Comparison of ENCODE assay signal across 17 mouse cellular contexts in the genomic region with DNA sequence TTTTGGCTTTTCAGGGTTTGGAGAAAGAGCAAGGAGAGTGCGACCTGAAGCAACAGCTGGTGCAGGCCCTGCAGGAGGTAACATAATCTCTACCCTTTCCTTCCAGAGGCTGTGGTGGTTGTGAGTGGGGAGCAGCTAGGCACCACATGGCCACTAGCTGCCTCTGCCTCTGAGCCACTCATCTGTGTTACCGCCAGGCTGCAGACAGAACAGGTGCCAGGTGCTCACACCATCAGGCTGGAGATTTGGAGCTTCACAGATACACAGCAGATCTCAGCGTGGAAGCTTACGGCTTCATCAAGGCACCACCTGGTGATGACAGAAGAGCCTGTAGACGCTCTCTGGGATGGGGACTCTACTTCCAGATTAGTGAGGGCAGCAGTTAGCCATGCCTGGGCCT. TPM values are rescaled to one million over a fixed set of nuclear protein-coding genes. Genes with fewer than 3 reads are reported as not detected.
A peak's percentile ranks its signal among the peaks of the same experiment; 100 is the strongest.
DNase-seq lines count a peak whose midpoint lies in the region; ATAC-seq and TF ChIP-seq lines count a peak whose summit lies in the region.
"Had no signal": no experiment of that assay in that cellular context is flagged by ENCODE, and none has a peak within 500 bp of the region (broad histone marks: within the 10 kb centered on the region; RNA-seq: fewer than 3 reads in every experiment).

No protein-coding gene starts in this region.

- H3K9me3 ChIP-seq in limb, embryonic 14.5 days (ENCODE audit: control insufficient read depth, low read length) = no peaks in the 10 kb centered on the region
- H3K9me3 ChIP-seq in kidney, embryonic 16.5 days (ENCODE audit: low read length) = no peaks in the 10 kb centered on the region
- H3K9me3 ChIP-seq: heart, embryonic 13.5 days; neural tube, embryonic 12.5 days had no signal

- peak; percentile 36 for DNase-seq in cerebellum, adult 11 months
- DNase-seq in layer of hippocampus, adult 11-12 months (ENCODE audit: low spot score) = peak; percentile 22
- DNase-seq in layer of hippocampus, postnatal 10 days (ENCODE audit: low spot score in 2 of 2) = no peak
- DNase-seq in brain, adult 2 months (ENCODE audit: low read depth, low spot score) = peak; percentile 87
- DNase-seq in limb, embryonic 14.5 days (ENCODE audit: low spot score) = no peak
- DNase-seq in retina, embryonic 14.5 days (ENCODE audit: low spot score) = no peak
- DNase-seq: adrenal gland, postnatal 14 days; forebrain, postnatal 0 days; heart, postnatal 4 days; kidney, adult 11 months; kidney, postnatal 25 days; layer of hippocampus, postnatal 36 days; thymus, adult 18-20 months had no signal

- no peaks in the 10 kb centered on the region for H3K27me3 ChIP-seq in limb, embryonic 14.5 days (ENCODE audit: control insufficient read depth, insufficient read depth, low read length)
- no peaks in the 10 kb centered on the region for H3K27me3 ChIP-seq in kidney, embryonic 16.5 days (ENCODE audit: insufficient read depth, low read length)
- H3K27me3 ChIP-seq: heart, embryonic 13.5 days; neural tube, embryonic 12.5 days had no signal

- H3K4me3 ChIP-seq in limb, embryonic 14.5 days (replicated peaks; ENCODE audit: low read length) = no peak overlapping the region
- no peak overlapping the region for H3K4me3 ChIP-seq in kidney, embryonic 16.5 days (ENCODE audit: low read length)
- H3K4me3 ChIP-seq: heart, embryonic 13.5 days; neural tube, embryonic 12.5 days had no signal

- H3K27ac ChIP-seq in limb, embryonic 14.5 days (replicated peaks; ENCODE audit: low read depth, low read length) = no peak overlapping the region
- no peak overlapping the region for H3K27ac ChIP-seq in kidney, embryonic 16.5 days (ENCODE audit: low read length)
- H3K27ac ChIP-seq: heart, embryonic 13.5 days; neural tube, embryonic 12.5 days had no signal

- no peak overlapping the region for H3K4me2 ChIP-seq in limb, embryonic 14.5 days (replicated peaks; ENCODE audit: low read depth, low read length, severe bottlenecking)
- H3K4me2 ChIP-seq in kidney, embryonic 16.5 days (replicated peaks; ENCODE audit: low read depth, low read length) = no peak overlapping the region
- H3K4me2 ChIP-seq: heart, embryonic 13.5 days; neural tube, embryonic 12.5 days had no signal

- H3K4me1 ChIP-seq in limb, embryonic 14.5 days (ENCODE audit: control insufficient read depth, insufficient read depth, low read length) = no peaks in the 10 kb centered on the region
- H3K4me1 ChIP-seq in kidney, embryonic 16.5 days (ENCODE audit: insufficient read depth, low read length) = no peaks in the 10 kb centered on the region
- H3K4me1 ChIP-seq: heart, embryonic 13.5 days; neural tube, embryonic 12.5 days had no signal

- peaks cover 88% of the 10 kb centered on the region for H3K36me3 ChIP-seq in limb, embryonic 14.5 days (ENCODE audit: control insufficient read depth, insufficient read depth, low read length)
- peaks cover 76% of the 10 kb centered on the region for H3K36me3 ChIP-seq in kidney, embryonic 16.5 days (ENCODE audit: insufficient read depth, low read length)

- no peak for TF ChIP-seq POLR2A in limb, embryonic 14.5 days (IDR thresholded peaks at IDR 0.05; ENCODE audit: borderline replicate concordance, extremely low read depth, insufficient read depth, insufficient read length)

- ATAC-seq in cerebellum, adult (ENCODE audit: insufficient number of reproducible peaks, low FRiP score, low TSS enrichment) = no peak
- peak; percentile 30; the same call in 1 of the 2 replicates for ATAC-seq in limb, embryonic 14.5 days (ENCODE audit: low FRiP score, low read depth)
- ATAC-seq in kidney, embryonic 16.5 days (ENCODE audit: low FRiP score, low TSS enrichment) = no peak
- ATAC-seq: forebrain, postnatal 0 days had no signal

- 92% methylated on average over 5 of the region's 5 CpGs for WGBS in limb, embryonic 14.5 days
- 87% methylated on average over 5 of the region's 5 CpGs for WGBS in kidney, embryonic 16.5 days

- H3K9ac ChIP-seq in limb, embryonic 14.5 days (ENCODE audit: low read depth, low read length, severe bottlenecking) = no peak overlapping the region
- H3K9ac ChIP-seq in kidney, embryonic 16.5 days (replicated peaks; ENCODE audit: low read length) = no peak overlapping the region
- H3K9ac ChIP-seq: forebrain, postnatal 0 days; heart, embryonic 13.5 days; neural tube, embryonic 12.5 days had no signal

RNA-seq across cellular contexts. Expression of a gene that starts 14.3 kb away (rescaled TPM):
- total RNA-seq in layer of hippocampus, postnatal 10 days (2021) = 1 to 10 TPM; 3.1 to 6.1 TPM
- 2.6 and 2.8 TPM in 2 replicates for polyA plus RNA-seq in limb, embryonic 14.5 days (2012; rRNA removed)
- 3.5 and 3.6 TPM in 2 replicates for polyA plus RNA-seq in limb, embryonic 14.5 days (2014; fragmentation: Nextera tagmentation; extraction: Ambion mirVana)
- polyA plus RNA-seq in kidney, embryonic 16.5 days (2015; fragmentation: Nextera tagmentation; extraction: Ambion mirVana) = 2.5 TPM in 2 replicates

RNA-seq across cellular contexts. Expression of a gene that starts 14.4 kb away (rescaled TPM):
- 10 to 100 TPM; 46.1 to 49.9 TPM for total RNA-seq in layer of hippocampus, postnatal 10 days (2021)
- polyA plus RNA-seq in limb, embryonic 14.5 days (2012; rRNA removed) = 37.9 and 55.5 TPM in 2 replicates
- 75.4 and 90.7 TPM in 2 replicates for polyA plus RNA-seq in limb, embryonic 14.5 days (2014; fragmentation: Nextera tagmentation; extraction: Ambion mirVana)
- polyA plus RNA-seq in kidney, embryonic 16.5 days (2015; fragmentation: Nextera tagmentation; extraction: Ambion mirVana) = 81.3 and 86.6 TPM in 2 replicates

RNA-seq across cellular contexts. Expression of a gene that starts 31.4 kb away (rescaled TPM):
- 10 to 100 TPM; 86.9 to 93.1 TPM for total RNA-seq in layer of hippocampus, postnatal 10 days (2021)
- polyA plus RNA-seq in limb, embryonic 14.5 days (2012; rRNA removed) = 42.8 and 54.3 TPM in 2 replicates
- polyA plus RNA-seq in limb, embryonic 14.5 days (2014; fragmentation: Nextera tagmentation; extraction: Ambion mirVana) = 95.8 and 109 TPM in 2 replicates
- polyA plus RNA-seq in kidney, embryonic 16.5 days (2015; fragmentation: Nextera tagmentation; extraction: Ambion mirVana) = 116 and 137 TPM in 2 replicates

Comparison
In these comparisons a context has a peak if more than half of its experiments do, and no peak if none do; other contexts are left out.
1. DNase-seq: peak in cerebellum, adult 11 months (single experiment), layer of hippocampus, adult 11-12 months (single experiment) and brain, adult 2 months (single experiment); none in layer of hippocampus, postnatal 10 days (0 of 2), limb, embryonic 14.5 days (single experiment) and retina, embryonic 14.5 days (single experiment).